Mouse (Mus musculus): ENCODE measurements around the gene Gm10322.

The Gm10322 gene

DNA sequence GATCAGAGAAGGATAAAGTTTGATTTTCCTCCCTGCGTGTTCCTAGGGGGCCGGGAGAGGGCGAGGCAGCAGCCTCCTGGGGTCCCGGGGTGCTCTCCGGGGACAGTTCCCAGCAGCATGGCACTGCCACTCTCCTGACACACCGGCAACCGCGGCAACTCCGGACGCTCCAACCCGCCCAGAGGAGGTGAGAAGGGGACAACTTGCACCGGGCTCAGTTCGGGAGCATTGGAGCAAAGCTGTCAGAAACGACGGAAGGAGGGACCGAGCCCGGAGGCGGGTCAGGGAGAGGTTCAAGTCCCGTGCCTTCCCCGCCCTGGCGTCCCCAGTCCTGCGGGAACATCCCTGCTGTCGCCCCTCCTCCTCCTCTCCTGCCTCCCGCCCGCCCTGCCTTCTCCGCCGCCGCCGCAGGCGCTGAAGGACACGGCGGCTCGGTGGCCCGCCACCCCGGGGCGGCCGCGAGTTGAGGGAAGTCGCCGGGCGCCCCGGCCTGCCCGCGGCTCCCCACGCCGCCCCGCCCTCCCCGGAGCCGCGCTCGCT is at the start of gene Gm10322:
Gene Gm10322, plus strand, starts transcription at position 83 of the 540 bp plus-strand sequence.
- in situ Hi-C loops (cut with MboI, MseI): loop anchor here (5.0 kb wide), 1 partner anchor 96 kb away; no protein-coding TSS in a partner anchor

DNA sequence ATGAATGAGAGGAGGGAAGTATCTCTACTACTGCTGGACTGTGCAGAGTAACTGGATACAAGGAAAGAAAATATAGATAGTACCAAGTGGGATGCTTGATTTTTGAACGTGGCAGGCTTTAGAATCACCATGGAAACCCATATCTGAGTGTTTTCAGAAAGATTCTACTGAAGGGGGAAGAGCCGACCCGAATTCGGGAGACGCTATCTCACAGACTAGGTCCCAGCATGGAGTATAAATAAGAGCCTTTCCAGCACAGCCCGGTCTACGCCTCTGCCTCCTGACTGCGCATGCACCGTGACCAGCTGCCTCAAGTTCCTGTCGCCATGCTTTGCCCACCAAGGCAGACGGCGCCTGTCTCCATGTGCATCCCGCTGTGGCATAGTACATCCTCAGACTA is 48.9 kb upstream of the Gm10322 start:
- in situ Hi-C loops (cut with MboI, MseI): no loop called here

DNA sequence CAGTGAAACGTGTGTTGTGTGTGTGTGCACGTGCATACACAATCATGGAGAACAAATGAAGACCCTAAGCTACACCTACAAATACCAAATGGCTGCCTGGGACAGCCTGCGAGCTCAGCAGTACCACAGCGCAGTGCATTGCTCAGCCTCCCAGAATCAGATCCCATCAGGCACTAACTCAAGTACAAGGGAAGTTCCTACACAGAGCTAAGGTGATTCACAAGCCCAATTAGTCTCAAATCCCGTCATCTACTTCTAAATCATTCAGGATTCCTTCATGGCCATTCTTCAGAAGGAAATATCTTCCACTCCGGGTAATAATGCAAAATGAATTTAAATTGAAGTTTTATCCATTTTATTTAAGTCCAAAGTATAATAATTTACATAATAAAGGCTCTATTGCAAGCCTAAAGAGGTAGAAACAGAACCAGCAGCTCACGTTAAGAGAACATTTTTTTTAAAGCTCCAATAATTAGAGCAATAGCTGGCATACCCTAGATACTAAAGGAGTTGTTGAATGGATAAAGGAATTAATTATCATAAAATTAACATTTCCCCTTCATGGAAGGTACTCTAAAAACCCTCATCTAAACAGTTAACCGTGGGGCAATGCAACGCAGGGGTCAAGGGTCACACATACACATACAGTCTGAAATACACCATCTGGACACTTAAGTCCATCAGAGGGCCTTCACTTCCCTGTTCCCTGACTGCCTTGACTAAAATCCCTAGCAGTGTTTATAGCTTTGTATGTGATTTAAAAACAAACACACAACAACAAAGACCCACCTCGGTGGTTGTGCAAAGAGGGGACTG is 47.0 kb upstream of the Gm10322 start:
- in situ Hi-C loops (cut with MboI, MseI): no loop called here

DNA sequence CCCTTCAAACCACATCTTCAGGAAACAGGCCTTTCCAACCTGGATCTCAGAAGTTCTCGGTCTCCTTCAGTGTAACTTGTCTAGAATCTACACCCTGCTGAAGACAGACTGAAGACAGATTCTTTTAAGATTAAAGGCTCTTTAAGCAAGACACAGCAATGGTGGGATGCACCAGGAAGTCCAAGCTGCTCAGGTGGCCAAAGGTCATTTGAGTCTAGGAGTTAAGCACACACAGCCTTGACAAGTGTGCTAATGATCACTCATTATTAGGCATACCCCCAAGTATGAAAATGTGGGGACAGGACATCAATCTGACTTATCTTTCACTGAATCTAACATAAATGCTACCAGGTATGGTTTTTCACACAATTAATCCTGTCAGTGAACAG is 46.4 kb upstream of the Gm10322 start:
- in situ Hi-C loops (cut with MboI, MseI): no loop called here

DNA sequence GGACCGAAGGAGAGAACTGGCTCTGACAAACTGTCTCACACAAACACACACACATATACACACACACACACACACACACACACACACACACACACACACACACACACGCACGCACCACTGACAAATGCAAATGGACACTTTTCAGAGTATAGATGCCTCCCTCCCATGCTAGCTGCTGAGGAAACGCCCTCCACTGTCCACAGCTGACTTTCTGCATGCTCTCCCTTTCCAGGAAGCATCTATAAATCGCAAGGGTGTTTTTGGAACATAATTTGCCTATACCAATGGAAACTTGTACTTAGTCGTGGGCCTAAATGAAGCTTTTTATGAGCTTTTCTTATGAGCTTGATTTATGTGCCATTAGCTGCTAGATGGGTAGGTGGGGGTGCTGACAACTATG is 45.5 kb upstream of the Gm10322 start:
- in situ Hi-C loops (cut with MboI, MseI): no loop called here

DNA sequence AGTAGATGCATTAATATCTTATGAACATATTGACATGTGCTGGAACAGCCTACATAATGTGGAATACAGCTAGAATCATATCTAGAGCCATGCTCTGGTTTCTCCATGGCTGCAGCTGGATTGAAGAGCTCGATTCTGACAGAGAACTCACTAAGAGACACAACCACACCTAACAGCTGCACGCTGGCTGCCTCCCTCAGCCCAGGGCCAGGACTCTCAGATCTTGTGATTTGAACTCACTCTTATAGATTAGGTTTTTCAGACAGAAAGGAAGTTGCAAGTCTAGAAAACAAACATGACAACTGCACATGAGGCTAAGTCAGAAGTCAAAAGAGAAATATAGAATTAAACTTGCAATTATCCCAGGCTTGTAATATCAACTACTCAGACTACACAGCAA is 45.1 kb upstream of the Gm10322 start:
- in situ Hi-C loops (cut with MboI, MseI): no loop called here

DNA sequence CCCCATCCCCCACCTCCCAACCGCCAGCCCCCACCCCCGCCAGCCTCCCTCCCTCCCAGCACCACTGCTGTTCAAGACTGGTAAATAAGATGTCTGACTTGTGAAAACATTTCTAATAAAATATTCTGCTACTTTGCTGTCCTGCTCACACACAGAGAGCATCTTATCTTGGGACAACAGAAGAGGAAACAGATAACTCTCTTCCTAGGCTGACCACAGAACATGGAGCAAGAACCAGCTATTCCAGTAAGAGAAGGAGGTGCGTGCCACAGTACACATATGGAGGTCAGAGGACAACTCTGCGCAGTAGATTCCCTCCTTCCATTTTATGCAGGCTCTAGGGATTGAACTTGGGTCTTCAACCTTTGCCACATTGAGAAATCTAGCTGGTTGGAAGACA is 44.6 kb upstream of the Gm10322 start:
- in situ Hi-C loops (cut with MboI, MseI): no loop called here

DNA sequence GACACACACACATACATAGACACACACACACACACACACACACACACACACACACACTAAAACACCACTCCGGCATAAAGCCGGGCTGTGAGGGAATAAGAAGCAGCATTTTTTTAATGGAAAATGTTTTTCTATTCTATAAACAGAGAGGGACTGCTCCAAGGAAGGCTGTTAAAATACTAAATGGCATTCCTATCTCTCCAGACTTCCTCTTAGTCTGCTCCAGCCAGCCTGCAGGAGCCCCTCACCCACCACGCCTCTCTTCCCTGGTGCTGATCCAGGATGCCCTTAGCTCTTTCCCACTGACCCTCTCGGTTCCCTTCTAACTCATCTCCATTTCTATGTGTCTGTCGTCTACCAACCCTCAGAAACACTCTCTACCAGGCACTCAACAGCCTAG is 43.9 kb upstream of the Gm10322 start:
- in situ Hi-C loops (cut with MboI, MseI): no loop called here

DNA sequence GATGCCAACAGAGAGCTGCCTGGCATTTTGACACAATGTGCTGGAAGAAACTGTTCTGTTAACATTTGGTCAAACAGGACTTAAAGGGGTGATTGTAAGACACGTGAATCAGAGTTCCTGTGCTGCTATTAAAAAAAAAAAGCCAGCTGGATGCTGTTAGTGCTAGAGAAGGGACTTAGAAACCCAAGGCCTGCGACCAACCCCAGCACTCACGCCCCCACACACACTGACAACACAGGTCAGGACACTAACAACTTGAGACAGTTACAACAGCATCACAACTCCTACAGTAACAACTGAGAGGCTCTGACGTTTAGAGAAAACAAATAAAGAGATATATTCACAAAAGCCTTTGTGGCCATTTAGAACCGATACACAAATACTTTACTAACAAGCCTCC is 39.6 kb upstream of the Gm10322 start:
- in situ Hi-C loops (cut with MboI, MseI): no loop called here

DNA sequence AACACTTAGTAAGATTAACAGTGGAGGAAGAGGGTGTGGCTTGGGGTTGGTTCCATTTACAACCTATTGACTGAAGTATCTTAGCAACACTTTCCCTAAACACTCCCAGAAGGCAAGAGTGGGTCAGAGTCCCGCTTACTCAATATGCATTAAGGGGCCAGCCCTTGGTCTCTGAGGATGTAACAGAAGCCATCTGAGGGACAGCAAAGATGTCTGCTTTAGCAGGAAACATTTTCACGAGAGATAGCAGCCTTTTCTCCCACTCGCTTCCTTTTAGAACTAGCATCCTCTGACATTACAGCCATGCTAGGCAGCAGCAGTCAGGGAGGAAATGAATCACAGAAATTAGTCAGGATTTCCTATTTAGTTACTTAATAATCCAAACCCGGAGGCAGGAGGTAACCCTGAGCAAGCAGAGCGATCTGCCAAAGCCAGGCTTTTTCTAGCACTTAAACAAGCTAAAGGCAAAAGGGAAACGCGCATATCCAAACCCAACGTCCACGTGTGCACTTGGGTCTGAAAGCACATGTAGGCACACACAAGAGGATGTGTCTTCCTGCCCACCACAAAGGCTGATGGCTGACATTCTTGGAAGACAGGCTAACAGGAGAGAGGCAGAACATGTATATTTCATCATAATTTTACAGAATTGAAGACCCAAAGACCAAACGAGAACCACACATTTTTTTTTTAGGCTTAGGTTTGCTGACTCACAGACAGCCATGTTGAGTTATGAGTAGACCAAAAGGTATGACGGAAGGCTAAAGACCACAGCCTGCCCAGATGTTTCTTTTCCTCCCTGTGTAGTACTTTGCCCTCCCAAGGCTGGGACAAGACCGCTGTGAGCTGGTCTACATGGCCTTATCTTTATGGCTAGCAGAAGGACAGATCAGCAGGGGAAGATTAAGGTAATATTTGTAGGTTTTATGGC is 37.7 kb upstream of the Gm10322 start:
- in situ Hi-C loops (cut with MboI, MseI): no loop called here

DNA sequence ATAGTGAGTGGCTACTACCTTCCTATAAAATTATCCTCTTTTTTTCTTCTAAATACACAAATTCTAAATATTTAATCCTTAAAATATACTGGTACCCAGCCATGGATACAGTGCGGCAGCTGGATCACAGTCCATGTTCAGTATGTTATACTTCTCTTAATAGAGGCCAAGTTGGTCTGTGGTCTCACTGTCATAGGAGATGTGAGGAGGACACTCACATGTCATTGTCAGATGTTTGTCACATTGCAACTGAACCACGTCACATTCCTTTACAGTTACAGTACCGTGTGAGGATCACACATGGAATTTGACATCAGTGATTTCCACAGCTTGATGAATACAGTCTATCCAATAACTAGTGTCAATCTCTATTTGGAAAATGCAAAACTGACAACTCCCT is 36.2 kb upstream of the Gm10322 start:
- in situ Hi-C loops (cut with MboI, MseI): no loop called here

DNA sequence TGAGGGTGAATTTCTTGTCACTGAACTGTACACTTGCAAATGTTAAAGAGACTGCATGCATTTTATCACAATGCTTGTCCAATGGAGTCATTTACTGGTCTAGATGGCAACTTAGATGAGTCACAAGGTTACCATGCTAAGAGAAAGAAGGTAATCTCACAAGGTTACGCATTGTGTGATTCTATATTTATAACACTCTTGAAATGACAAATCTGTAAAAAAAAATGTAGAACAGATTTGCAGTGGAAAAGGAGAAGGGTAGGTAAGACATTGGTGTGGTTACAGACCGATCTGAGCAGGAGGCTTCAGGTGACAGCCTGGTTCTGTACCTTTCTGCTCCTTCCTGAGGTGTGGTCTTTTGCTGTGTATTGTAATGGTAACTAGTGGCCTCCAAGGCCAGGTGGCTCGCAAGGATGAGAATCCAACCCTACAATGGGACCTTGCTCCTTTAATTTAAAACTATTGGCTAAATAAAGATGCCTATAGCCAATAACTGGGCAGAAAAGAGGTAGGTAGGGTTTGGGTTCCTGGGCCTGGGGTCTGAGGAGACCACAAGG is 35.2 kb upstream of the Gm10322 start:
- in situ Hi-C loops (cut with MboI, MseI): no loop called here

DNA sequence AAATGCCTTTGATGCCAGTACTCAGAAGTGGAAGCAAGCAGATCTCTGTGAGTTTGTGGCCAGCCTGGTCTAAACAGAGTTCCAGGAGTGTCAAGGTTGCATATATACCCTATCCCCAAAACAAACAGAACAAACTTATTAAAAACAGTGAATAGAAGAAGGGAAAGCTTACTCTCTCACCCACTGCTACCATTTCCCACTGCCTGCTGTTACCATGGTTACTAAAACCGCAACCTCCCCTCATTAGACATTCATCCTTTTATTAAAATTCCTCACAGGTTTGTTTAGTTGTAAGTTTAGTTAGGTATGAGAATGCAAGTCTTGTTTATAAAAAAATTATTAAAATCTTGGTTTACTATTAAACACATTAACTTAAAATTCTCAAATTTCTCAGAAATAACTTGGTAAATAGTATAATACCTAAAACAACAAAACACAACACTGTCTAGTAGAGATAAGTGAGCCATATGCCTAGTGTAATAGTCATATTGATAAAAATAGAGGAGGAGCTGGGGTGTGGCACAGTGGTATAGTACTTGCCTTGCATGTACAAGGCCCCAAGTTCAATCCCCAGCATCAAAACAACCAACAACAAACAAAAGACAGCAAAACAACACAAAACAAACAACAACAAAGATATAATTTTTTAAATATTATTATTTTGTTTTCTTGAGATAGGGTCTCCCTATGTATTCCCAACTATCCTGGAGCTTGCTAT is 33.9 kb upstream of the Gm10322 start:
- in situ Hi-C loops (cut with MboI, MseI): no loop called here

DNA sequence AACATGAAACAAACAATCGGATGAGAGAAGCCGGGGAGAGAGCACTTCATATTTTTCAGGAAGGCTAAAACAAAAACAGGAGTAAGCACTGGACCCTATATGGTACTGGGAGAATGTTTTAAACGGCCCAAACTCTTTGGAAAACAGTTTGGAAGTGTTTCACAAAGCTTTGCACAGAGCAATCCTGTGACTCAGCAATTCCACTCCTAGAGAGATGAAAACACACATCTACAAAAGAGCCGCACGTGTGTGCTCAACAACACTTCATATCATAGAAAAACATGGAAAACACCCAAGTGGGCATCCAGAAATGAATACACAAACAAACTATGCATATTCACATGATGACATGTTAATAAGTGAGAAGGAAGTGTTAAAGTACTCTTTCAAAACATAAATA is 30.2 kb upstream of the Gm10322 start:
- in situ Hi-C loops (cut with MboI, MseI): no loop called here

DNA sequence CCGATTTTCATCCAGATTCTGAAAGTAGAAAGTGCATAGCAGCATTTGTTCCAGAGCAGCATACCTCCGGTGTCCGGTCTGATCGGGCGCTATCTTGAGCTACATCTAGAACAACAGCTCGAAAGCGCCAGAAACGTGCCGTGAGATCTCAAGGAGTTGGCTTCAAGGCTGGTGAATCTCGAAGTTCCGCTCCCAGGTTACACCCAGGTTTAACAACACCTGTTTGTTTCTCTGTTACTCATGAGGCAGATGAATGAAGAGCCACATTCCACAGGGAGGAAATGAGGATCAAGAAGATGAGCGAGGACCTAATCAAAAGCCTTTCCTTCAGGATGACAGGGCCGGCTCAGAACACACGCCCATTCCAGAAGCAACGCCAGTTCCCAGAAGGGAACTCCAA is 29.0 kb upstream of the Gm10322 start:
- in situ Hi-C loops (cut with MboI, MseI): no loop called here

DNA sequence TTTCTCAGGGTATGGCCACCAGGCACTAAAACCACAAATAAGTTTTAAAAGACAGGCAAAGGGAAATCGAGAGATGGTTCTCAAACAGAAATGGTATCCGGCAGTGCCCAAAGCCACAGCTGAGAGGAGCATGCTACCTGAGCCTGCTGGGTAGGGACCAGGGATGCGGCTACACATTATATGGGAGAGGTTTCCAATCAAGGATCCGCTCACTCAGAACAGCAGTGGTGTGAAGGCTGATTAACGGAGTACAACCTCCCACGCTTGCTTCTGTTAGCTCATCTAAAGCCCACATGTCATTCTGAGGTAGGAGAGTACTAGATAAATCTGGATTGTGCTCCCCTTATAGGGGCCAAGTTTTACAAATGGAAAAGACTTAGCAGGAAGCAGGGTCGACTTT is 27.7 kb upstream of the Gm10322 start:
- in situ Hi-C loops (cut with MboI, MseI): no loop called here

DNA sequence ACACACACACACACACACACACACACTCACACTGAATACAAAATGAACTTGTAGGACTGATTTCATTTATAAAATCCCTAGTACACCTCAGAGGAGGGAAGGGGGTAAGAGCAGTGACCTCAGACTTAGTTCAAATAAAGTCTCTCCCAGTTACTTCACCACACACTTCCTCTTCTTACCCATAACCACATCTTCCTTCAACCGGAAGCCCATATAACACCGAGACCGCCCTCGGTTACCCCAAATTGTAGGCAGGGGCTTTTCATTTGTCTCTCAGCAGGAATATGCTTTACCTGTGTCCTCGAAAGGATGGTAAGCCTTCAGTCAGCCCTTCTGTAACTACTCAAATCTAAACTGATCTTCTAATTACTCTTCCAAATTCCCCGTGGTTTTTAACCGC is 26.4 kb upstream of the Gm10322 start:
- in situ Hi-C loops (cut with MboI, MseI): no loop called here

DNA sequence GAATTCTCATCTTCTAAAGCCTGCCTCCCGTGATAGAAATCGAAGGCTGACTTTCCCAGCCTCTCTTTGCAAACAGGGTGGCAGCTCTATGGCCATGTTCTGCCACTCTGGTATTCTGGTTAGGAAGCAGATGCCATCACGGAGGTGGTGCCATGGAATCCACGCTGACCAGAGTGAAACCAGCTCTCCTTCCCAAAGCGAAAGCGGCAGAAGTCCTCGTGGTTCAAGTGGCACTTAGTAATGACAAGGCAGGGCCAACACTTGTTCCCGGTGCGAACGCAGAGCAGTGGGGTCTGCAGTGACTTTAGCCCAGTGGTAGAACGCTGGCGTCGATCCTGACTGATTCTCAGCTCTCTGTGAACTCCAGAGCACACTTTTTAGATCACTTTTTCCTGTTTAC is 26.0 kb upstream of the Gm10322 start:
- in situ Hi-C loops (cut with MboI, MseI): no loop called here

DNA sequence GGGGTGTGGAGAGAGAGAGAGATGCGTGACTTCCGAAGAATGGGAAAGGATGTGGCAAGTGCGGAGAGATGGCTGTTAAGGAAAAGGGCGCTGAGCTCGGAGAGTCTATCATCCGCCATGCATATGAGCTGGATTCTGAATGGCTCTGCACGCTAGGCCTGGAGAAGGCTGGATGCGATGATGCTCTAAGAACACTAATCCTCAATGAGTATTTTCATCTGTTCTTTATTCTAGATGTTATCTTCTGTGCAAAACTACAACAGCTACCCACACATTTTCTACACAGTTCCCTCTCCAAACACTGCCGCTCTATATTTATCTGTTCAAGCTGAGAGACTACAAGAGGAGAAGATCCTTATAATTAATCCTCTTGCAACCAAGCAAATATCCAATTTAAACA is 25.3 kb upstream of the Gm10322 start:
- in situ Hi-C loops (cut with MboI, MseI): no loop called here

DNA sequence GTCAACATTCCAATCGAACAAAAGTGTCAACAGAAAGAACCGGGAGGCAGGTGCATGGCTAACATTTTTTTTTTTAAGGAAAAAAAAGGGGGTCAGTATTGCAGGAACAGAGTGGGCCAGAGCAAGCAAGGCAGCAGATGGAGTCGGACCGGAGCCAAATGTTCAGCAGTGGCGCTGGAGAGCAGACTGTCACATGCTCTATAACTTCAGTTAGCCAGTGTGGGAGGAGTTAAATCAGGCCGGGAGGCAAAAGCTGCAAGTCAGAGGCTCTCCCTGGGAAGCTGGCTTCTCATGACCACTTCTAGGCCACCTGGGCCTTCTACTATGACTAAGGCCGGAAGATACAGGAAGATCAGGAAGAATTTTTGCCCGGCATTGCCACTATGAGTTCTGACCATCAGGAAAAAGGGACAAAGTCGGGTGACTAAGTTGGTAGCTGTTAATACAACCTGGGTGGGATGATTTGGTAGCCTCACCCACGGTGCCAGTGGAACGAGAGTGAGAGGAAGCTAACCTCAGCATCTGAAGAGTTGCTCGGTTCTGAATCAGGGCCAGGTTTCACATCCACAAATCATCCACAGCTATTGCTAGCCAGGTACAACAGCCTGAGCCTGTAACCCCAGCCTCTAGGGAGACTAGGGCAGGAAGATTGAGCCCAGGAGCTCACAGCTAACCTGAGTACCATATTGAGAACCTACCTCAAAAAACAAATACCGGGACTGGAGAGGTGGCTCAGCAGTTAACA is 21.9 kb upstream of the Gm10322 start:
- in situ Hi-C loops (cut with MboI, MseI): no loop called here

DNA sequence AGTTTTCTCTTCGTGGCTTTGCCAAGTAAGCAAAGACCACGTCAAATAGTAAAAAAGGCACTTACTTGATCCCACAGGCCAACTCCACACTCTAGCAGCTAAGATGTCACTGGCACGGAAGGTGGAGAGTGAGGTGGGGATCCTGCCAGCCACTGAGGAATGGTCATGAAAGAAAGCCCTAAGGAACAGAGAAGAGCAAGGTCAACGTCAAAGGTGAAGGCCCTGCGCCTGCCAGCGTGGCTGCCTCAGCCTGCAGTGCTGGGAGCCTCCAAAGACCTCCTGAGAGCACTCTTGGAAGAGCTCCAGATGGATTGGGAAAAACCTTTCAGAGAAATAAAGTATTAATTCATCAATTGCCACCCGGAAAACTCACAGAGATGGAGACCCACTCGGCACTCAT is 15.3 kb upstream of the Gm10322 start:
- in situ Hi-C loops (cut with MboI, MseI): no loop called here
